Mouse (Mus musculus): ENCODE data around the gene Pcolce2.

DNA sequence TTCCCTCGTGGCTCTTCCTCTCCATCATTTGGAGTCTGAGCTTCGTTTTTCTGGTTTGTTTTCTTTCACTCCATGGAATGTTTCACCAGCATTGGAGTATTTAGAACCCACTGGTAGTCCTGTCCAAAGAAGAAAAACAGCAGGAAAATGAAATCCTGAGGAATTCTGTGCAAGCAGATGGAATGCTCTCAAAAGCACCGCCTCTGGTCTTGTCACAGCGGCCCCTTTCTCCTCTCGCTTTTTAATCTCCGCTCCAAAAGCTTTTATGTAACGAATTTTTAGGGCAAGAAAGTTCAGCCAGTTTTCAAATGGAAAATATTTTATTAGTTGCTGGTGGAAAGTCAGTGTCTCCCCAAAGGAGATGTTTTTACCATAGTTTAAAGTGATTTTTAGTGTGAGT is 42.6 kb downstream of the Pcolce2 start:
- TF ChIP-seq CTCF (IDR thresholded peaks at IDR 0.05; ENCODE audit: borderline replicate concordance, extremely low read depth, insufficient read depth, insufficient read length) (no peak), POLR2A (IDR thresholded peaks at IDR 0.05; ENCODE audit: borderline replicate concordance, extremely low read depth, insufficient read depth, insufficient read length, poor library complexity, severe bottlenecking) (no peak)

Data from brain, embryonic 14.5 days (tissue).